Mouse (Mus musculus) brain, embryonic 14.5 days (tissue): ENCODE results near the gene Asxl1.

ENCODE experiments used
- CTCF ChIP-seq: fragments of 200-500 bp; IDR thresholded peaks from 2 replicates; pipeline ENCODE4 v1.5.1; 2012; ENCODE audit warnings: inconsistent platforms, mild to moderate bottlenecking, moderate library complexity, borderline replicate concordance; ENCODE audit not compliant: insufficient read depth, insufficient read length; ENCODE audit errors: extremely low read depth
- POLR2A ChIP-seq: fragments of 200-500 bp; IDR thresholded peaks from 2 replicates; pipeline ENCODE4 v1.6.1; 2012; ENCODE audit warnings: mild to moderate bottlenecking, inconsistent platforms, borderline replicate concordance; ENCODE audit not compliant: poor library complexity, insufficient read depth, insufficient read length, severe bottlenecking; ENCODE audit errors: extremely low read depth

DNA sequence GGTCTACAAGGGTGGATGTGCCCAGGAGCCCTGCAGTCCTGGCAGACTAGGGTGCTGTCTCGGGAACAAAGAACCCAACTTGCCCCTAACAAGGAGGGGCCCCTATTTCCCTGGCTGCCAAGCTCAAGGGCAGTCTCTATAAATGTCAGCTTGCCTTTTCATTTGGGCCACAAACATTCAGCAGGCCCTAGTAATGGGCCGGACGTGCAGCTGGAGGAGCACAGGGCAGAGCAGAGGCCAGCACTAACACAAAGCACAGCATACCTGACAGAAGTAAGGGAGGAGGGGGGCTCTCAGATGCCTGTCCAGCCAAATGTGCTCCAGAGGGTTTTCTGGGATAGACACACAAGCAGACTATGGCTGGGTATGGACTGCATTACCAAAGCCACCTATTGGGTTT, 88.2 kb downstream of the Asxl1 start:
- TF ChIP-seq CTCF = no peak
- TF ChIP-seq POLR2A = no peak
